Mouse (Mus musculus): ENCODE measurements at regions not wholly inside any gene's neighbourhood (a gene's known extent, or its start where the extent isn't known, plus 50 kb on each side); places are given as distances from the start of the nearest gene placed in this dataset.

- ATAC-seq (replicated peaks; ENCODE audit: poor library complexity), result peak; percentile 33; the same call in 1 of the 2 replicates
Measured at GRCm38 (mm10) chr2:133436913-133437843, 114.8 kb upstream of the Bmp2 start.

- ATAC-seq (replicated peaks; ENCODE audit: poor library complexity), result no peak
Measured at GRCm38 (mm10) chr2:133438018-133438417, 113.9 kb upstream of the Bmp2 start.

- ATAC-seq (replicated peaks; ENCODE audit: poor library complexity), result no peak
Measured at GRCm38 (mm10) chr2:133443024-133443423, 108.9 kb upstream of the Bmp2 start.

DNA sequence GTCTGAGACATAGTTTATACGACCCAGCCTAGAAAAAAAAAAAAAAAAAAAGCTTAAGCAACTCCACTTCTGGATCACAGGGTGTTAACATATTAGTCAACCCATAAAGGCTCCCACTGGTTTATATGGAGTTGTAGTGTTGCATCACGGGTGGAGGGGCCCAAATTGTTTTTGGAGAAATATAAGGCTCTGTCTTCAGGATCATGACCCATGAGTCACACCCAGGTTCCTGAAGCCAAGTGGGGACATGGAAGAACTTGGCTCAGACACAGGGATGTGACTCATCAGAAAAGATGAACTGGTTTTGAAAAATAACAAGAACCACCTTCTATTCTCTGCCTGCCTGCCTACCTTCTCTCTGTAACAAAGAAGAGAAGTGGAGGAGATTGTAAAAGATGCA lies 108.5 kb upstream of the Bmp2 start:
- ATAC-seq (replicated peaks; ENCODE audit: poor library complexity), result no peak

DNA sequence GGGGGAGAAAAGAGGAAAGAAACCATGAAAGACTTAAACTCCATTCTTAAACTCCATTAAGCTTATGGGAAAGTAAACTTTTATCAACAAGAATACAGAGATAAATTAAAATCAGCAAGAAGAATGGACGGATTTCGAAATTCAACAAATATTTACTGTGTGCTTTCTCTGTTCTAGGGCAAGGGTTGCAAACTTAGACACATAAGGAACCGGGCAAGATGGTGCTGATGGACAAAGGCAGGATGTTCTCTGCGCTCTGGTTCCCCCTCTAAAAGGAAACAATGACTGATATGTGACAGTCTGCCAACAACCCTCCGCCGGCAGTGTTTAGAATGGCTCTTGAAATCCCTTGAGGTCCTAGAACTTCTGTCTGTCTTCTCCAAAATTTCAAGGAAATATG lies 99.0 kb upstream of the Bmp2 start:
- no peak for ATAC-seq (replicated peaks; ENCODE audit: poor library complexity)

GRCm38 (mm10) chr2:133455484-133456170 lies 96.3 kb upstream of the Bmp2 start:
- ATAC-seq (replicated peaks; ENCODE audit: poor library complexity), result no peak

DNA sequence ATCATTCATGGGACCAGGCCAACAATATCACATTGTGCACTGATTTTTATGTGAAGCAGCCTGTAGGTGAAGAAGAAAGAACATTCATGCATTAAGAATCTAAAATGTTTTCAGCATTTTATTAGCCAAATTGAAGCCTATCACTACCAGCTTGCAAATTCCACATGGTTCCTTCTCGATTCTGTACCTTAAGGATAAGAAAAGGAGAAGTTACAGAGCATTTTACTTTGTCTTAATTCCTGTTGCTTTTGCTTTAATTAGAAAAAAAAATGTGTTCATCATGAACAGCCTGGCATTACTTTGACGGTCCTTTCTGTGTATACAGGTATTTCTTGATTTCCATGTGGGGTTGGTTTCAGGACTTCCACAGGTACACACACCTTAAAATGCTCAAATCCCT lies 95.2 kb upstream of the Bmp2 start:
- ATAC-seq (replicated peaks; ENCODE audit: poor library complexity), result no peak

GRCm38 (mm10) chr2:133458735-133459134 lies 93.2 kb upstream of the Bmp2 start:
- peak; percentile 96 for ATAC-seq (replicated peaks; ENCODE audit: poor library complexity)

DNA sequence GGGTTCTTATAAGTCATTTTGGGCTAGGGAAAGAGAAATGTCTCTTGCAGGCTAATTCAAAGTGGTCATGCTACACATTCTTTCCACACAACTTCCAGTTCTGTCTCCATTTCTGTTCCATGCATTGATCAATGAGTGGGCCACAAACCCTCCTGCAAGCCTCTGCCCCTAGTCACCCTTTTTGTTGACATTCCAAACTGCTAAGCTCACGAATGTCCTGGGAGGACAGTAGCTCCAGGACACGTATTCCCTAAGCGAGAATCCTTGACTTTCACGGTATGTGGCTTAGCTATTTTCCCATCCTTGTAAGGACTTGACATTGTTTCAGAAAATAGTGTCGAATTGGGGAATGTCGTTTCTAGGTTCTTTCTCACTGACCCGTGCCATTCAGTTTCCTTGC lies 91.1 kb upstream of the Bmp2 start:
- no peak for ATAC-seq (replicated peaks; ENCODE audit: poor library complexity)

GRCm38 (mm10) chr2:133462378-133462777 lies 89.6 kb upstream of the Bmp2 start:
- ATAC-seq (replicated peaks; ENCODE audit: poor library complexity), result no peak

GRCm38 (mm10) chr2:133467170-133468168 lies 84.5 kb upstream of the Bmp2 start:
- ATAC-seq (replicated peaks; ENCODE audit: poor library complexity), result peak; percentile 69

GRCm38 (mm10) chr2:133472966-133473744 lies 78.8 kb upstream of the Bmp2 start:
- peak; percentile 51; the same call in 1 of the 2 replicates for ATAC-seq (replicated peaks; ENCODE audit: poor library complexity)

DNA sequence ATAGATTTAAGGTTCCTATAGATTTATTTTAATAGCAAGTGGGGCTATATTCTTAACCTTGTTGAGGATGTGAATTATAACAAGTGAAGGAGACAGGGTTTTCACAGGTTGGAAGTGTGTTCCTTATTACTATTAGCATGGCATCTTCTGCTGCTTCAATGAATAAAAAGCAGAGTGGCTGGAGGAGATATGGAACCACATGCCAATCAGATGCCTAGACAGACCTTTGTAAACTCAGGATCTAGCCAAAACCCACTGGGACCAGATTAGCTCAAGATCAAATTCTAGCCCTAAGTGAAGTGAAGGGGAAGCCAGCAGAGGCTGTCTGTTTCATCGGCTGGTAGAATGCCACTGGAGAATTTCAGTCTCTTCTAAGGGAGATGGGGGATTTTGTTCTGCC lies 77.8 kb upstream of the Bmp2 start:
- peak; percentile 49 for ATAC-seq (replicated peaks; ENCODE audit: poor library complexity)

- peak; percentile 38; the same call in 1 of the 2 replicates for ATAC-seq (replicated peaks; ENCODE audit: poor library complexity)
Measured at GRCm38 (mm10) chr2:133480870-133481269, 71.1 kb upstream of the Bmp2 start.

DNA sequence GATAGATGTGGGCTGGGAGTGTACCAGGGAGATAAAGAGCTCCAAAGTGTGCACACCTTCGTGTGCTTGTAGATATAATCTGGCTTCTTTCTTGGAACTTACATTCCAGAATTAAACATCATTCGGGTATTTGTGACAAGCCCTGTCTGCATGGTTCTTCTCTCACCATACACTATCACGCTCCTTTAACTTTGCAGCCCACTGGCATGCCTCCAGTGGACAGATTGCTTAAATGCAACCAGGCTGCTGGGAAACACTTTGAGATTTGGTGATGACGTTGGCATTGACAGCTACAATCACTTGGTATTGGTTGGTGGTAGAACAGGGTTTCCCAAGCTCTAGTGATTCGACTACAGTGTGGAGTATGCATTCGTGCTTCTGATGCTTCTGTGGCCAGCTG lies 70.7 kb upstream of the Bmp2 start:
- ATAC-seq (replicated peaks; ENCODE audit: poor library complexity), result peak; percentile 30; the same call in 1 of the 2 replicates

DNA sequence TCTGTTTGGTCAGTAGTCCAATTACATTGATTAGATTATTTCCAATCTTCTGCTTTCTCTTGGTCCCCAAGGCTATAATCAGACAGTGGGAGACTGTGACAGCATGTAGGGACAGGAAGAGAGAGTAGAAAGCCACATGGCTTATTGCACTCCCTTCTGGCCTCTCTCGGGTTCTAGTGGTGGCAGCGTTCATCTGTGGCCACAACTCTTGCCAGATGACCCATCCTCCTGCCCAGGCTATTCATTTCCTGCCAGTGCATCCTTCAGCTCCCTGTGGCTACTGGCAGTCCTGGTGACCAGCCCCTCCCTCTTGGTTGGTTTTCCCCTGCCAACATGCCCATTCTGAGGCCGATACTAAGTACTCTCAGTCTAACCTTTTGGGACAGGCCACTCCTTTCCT lies 70.2 kb upstream of the Bmp2 start:
- ATAC-seq (replicated peaks; ENCODE audit: poor library complexity), result no peak

GRCm38 (mm10) chr2:133495443-133495842 lies 56.5 kb upstream of the Bmp2 start:
- ATAC-seq (replicated peaks; ENCODE audit: poor library complexity), result peak; percentile 62

GRCm38 (mm10) chr2:133496389-133496788 lies 55.6 kb upstream of the Bmp2 start:
- no peak for ATAC-seq (replicated peaks; ENCODE audit: poor library complexity)

- 0 out of 2 replicates have a peak, but pooled peaks have one; percentile 3 for ATAC-seq (replicated peaks; ENCODE audit: poor library complexity)
Measured at GRCm38 (mm10) chr2:133497071-133497470, 54.9 kb upstream of the Bmp2 start.
